Mouse (Mus musculus): ENCODE measurements around the gene Tlr5.
A peak's percentile ranks its signal among the peaks of the same experiment; 100 is the strongest.

Tlr5 gene

GRCm38 (mm10) chr1:182990092-182990762 is 35.6 kb downstream of the Tlr5 start:
- no peak for DNase-seq (ENCODE audit: low read depth, low spot score)

DNA sequence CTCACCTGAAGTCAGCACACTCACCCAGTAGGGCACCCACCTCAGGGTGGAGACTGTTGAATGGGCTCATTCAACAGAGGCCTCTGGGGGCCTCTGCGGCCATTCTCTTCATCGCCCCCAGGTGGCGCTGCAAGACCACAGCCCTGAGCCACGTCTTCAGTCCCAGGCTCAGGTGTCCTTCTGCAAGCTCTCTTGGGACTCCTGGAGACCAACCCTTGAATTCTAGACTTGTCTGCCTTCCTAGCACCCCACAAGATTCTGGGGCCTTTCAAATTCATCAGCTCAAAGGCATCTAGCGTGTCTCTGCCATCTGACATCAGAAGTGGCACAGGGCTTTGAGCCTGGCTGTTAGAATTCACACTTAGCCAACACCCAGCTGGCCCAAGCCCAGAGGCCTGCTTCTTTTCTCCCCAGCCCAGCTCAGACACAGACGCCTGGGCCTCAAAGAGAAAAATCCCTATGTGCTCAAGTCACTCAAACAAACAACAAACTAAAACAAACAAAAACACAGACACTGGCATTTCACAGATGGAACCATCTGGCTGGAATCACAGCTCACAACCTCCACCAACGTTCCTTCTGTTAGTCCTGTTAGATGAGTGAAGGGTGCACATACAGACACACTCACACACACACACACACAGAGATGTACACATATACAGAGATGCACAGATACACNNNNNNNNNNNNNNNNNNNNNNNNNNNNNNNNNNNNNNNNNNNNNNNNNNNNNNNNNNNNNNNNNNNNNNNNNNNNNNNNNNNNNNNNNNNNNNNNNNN is 36.6 kb downstream of the Tlr5 start:
- peak; percentile 82 for DNase-seq (ENCODE audit: low read depth, low spot score)
